Mouse (Mus musculus) heart, postnatal 14 days (tissue): ENCODE results near the gene Dck. TPM values are rescaled to one million over a fixed set of nuclear protein-coding genes. Genes with fewer than 3 reads are reported as not detected.
A peak's percentile ranks its signal among the peaks of the same experiment; 100 is the strongest.
"Not testable (repeated sequence)": the region's sequence is repeated elsewhere in the genome, so short reads cannot be mapped to it uniquely, and the experiment has no call there.

Source experiments
- DNase-seq, 2 experiments: peaks; one replicate each; pipeline ENCODE4 v3.0.0; 2021 to 2022
- intact Hi-C: fragments of 180-260 bp; cut with DNase I; formaldehyde crosslinking; loops from one replicate; pipeline ENCODE4 v1.15.1; 2025
- long read RNA-seq, 2 experiments: library from polyadenylated mRNA; stranded (forward); transcript quantifications; one replicate each; pipeline ENCODE4 v2.0.0; 2021
- total RNA-seq, 2 experiments: library from RNA; stranded (reverse); gene quantifications; 2 replicates each; pipeline ENCODE4 v1.2.3; 2021

Gene Dck
- total RNA-seq, result 1 to 10 TPM; 3.8 to 7.7 TPM
- long read RNA-seq, experiment 1, transcript Dck-201 (7 exons, 3,078 nt), result major isoform, 10 of 10 reads
- long read RNA-seq, experiment 1, partial matches to known transcripts, result 0 of 10 reads
- long read RNA-seq, experiment 1, other reads (novel, unspliced or antisense), result 0 of 10 reads
- long read RNA-seq, experiment 2, transcript Dck-201 (7 exons, 3,078 nt), result major isoform, 9 of 10 reads
- long read RNA-seq, experiment 2, partial matches to known transcripts, result 0 of 10 reads
- long read RNA-seq, experiment 2, other reads (novel, unspliced or antisense), result 1 of 10 reads

- intact Hi-C loops, result loop anchor here (1.0 to 10.0 kb wide), 3 partner anchors 44 to 200 kb away; partner anchors contain the start of genes Grsf1 and Rufy3
- peak; percentile 98 to 99 for DNase-seq
Observed at GRCm38 (mm10) chr5:88764987-88765481, at the start of gene Dck. Dck (plus strand) TSS chr5:88764996.

GRCm38 (mm10) chr5:88716983-88717382 is 47.8 kb upstream of the Dck start:
- no peak for DNase-seq
- intact Hi-C loops, result no loop called here

- intact Hi-C loops, result loop anchor here (1.0 to 2.0 kb wide), 2 partner anchors 32 to 44 kb away; partner anchors contain the start of gene Dck
- DNase-seq, result peak; percentile 100
Observed at GRCm38 (mm10) chr5:88720116-88721002, 44.4 kb upstream of the Dck start, which contains the start of gene Mob1b. Mob1b (plus strand) TSS chr5:88720855.

GRCm38 (mm10) chr5:88721003-88721475 is 43.8 kb upstream of the Dck start:
- no peak for DNase-seq
- intact Hi-C loops, result loop anchor here (1.0 to 2.0 kb wide), 2 partner anchors 32 to 43 kb away; partner anchors contain the start of gene Dck

- intact Hi-C loops, result loop anchor here (1.0 to 2.0 kb wide), 2 partner anchors 33 to 43 kb away; partner anchors contain the start of gene Dck
- DNase-seq, result peak; percentile 28
Observed at GRCm38 (mm10) chr5:88721565-88722212, 43.1 kb upstream of the Dck start.

- peak; percentile 13 to 34 for DNase-seq
- intact Hi-C loops, result no loop called here
Observed at GRCm38 (mm10) chr5:88722213-88722600, 42.6 kb upstream of the Dck start.

- intact Hi-C loops, result no loop called here
- no peak for DNase-seq
Observed at GRCm38 (mm10) chr5:88724030-88724429, 40.8 kb upstream of the Dck start.

GRCm38 (mm10) chr5:88727593-88728144 is 37.1 kb upstream of the Dck start:
- intact Hi-C loops, result no loop called here
- DNase-seq, result no peak

GRCm38 (mm10) chr5:88734786-88735185 is 30.0 kb upstream of the Dck start:
- no peak for DNase-seq
- intact Hi-C loops, result no loop called here

- intact Hi-C loops, DNase-seq: not testable (repeated sequence)
Observed at GRCm38 (mm10) chr5:88741065-88741464, 23.7 kb upstream of the Dck start.

- no peak for DNase-seq
Observed at GRCm38 (mm10) chr5:88747774-88748173, 17.0 kb upstream of the Dck start.

GRCm38 (mm10) chr5:88753199-88753598 is 11.6 kb upstream of the Dck start:
- DNase-seq, result no peak
- intact Hi-C loops, result no loop called here

More at GRCm38 (mm10) chr5:88747774-88748173, 17.0 kb upstream of the Dck start:
- intact Hi-C loops, result no loop called here

- intact Hi-C loops, result loop anchor here (5.0 to 10.0 kb wide), 2 partner anchors 85 to 198 kb away; partner anchors contain the start of genes Grsf1 and Rufy3
- no peak for DNase-seq
Observed at GRCm38 (mm10) chr5:88762611-88763010, 2.2 kb upstream of the Dck start.

GRCm38 (mm10) chr5:88764430-88764986 is 288 bp upstream of the Dck start:
- intact Hi-C loops, result loop anchor here (1.0 to 10.0 kb wide), 3 partner anchors 43 to 200 kb away; partner anchors contain the start of genes Grsf1 and Rufy3
- no peak for DNase-seq

GRCm38 (mm10) chr5:88765587-88765986 is 791 bp downstream of the Dck start:
- no peak for DNase-seq
- intact Hi-C loops, result loop anchor here (10.0 kb wide), 1 partner anchor 201 kb away; the partner anchor contains the start of gene Rufy3

- DNase-seq, result no peak
- intact Hi-C loops, result loop anchor here (10.0 kb wide), 1 partner anchor 201 kb away; the partner anchor contains the start of gene Rufy3
Observed at GRCm38 (mm10) chr5:88766121-88766520, 1.3 kb downstream of the Dck start.

- DNase-seq, result no peak
- intact Hi-C loops, result loop anchor here (10.0 kb wide), 1 partner anchor 202 kb away; the partner anchor contains the start of gene Rufy3
Observed at GRCm38 (mm10) chr5:88766863-88767262, 2.1 kb downstream of the Dck start.

- intact Hi-C loops, result loop anchor here (10.0 kb wide), 1 partner anchor 203 kb away; the partner anchor contains the start of gene Rufy3
Observed at GRCm38 (mm10) chr5:88768201-88768600, 3.4 kb downstream of the Dck start.

More at GRCm38 (mm10) chr5:88768201-88768600, 3.4 kb downstream of the Dck start:
- DNase-seq, result no peak
